Mouse (Mus musculus) heart, embryonic 12.5 days (tissue): Measurements from ENCODE around the gene Cep295. TPM values are rescaled to one million over a fixed set of nuclear protein-coding genes. Genes with fewer than 3 reads are reported as not detected.

Experiments used
- ATAC-seq: fragments of 200-750 bp; cut with Nextera tagmentation; 2 replicates; pipeline ENCODE4 v1.8.0; 2017; ENCODE audit warnings: moderate TSS enrichment, moderate library complexity; ENCODE audit not compliant: insufficient number of reproducible peaks, low FRiP score
- H3K27ac ChIP-seq: fragments of 300-500 bp; sonication (generic); 2 replicates; pipeline ENCODE4 v1.5.1; 2016; ENCODE audit warnings: mild to moderate bottlenecking, moderate library complexity; ENCODE audit not compliant: poor library complexity, severe bottlenecking
- H3K27me3 ChIP-seq: fragments of 300-500 bp; sonication (generic); replicated peaks from 2 replicates; pipeline ENCODE4 v1.6.1; 2016; ENCODE audit warnings: mild to moderate bottlenecking, moderate library complexity
- H3K36me3 ChIP-seq: fragments of 300-500 bp; sonication (generic); 2 replicates; pipeline ENCODE4 v1.6.1; 2016; ENCODE audit warnings: mild to moderate bottlenecking, moderate library complexity
- H3K4me1 ChIP-seq: fragments of 300-500 bp; sonication (generic); replicated peaks from 2 replicates; pipeline ENCODE4 v1.6.1; 2016; ENCODE audit warnings: mild to moderate bottlenecking
- H3K4me2 ChIP-seq: fragments of 300-500 bp; sonication (generic); 2 replicates; pipeline ENCODE4 v1.6.1; 2016; ENCODE audit warnings: mild to moderate bottlenecking, moderate library complexity
- H3K4me3 ChIP-seq: fragments of 300-500 bp; sonication (generic); 2 replicates; pipeline ENCODE4 v1.5.1; 2016; ENCODE audit warnings: mild to moderate bottlenecking
- H3K9ac ChIP-seq: fragments of 300-500 bp; sonication (generic); 2 replicates; pipeline ENCODE4 v1.6.1; 2016; ENCODE audit warnings: mild to moderate bottlenecking, moderate library complexity
- H3K9me3 ChIP-seq: fragments of 300-500 bp; sonication (generic); replicated peaks from 2 replicates; pipeline ENCODE4 v1.6.1; 2016; ENCODE audit warnings: mild to moderate bottlenecking, moderate library complexity
- WGBS: fragments of 180-500 bp; shearing (Covaris S2); methylation state at CpG from one replicate; pipeline ENCODE4 v1.1.7; 2016; 5-methylcytosine and 5-hydroxymethylcytosine counted together
- microRNA-seq: library from miRNA; unstranded; fragments of <30 nt; microRNA quantifications from one replicate; pipeline ENCODE4, GENCODE M21; 2017
- polyA plus RNA-seq: library from polyadenylated mRNA; unstranded; fragments of >200 nt; fragmentation: Nextera tagmentation; extraction: Ambion mirVana; gene quantifications from 2 replicates; pipeline ENCODE4 v1.2.1, GENCODE M21; 2016

Cep295 gene
- polyA plus RNA-seq, 1 experiment from 2014 or later, result 14.8 TPM

- no peak overlapping the region for H3K4me2 ChIP-seq
- no peaks in the 10 kb centered on the region for H3K9me3 ChIP-seq
- peaks cover 4% of the 10 kb centered on the region for H3K36me3 ChIP-seq
- H3K4me3 ChIP-seq, result no peak overlapping the region
- ATAC-seq, result no peak
- peaks cover 6% of the 10 kb centered on the region for H3K4me1 ChIP-seq
- 62% methylated on average over 3 of the region's 3 CpGs for WGBS
- no peak overlapping the region for H3K27ac ChIP-seq
- H3K9ac ChIP-seq, result no peak overlapping the region
- no peaks in the 10 kb centered on the region for H3K27me3 ChIP-seq
Measured at GRCm38 (mm10) chr9:15285443-15285842, 72.1 kb downstream of the Cep295 start.

- Histone ChIP-seq H3K27me3 (no peaks in the 10 kb centered on the region), H3K4me1 (peaks cover 21% of the 10 kb centered on the region), H3K4me2 (peak overlapping the region; percentile 74), H3K9ac (peak overlapping the region; percentile 60), H3K36me3 (peaks cover 11% of the 10 kb centered on the region), H3K4me3 (peak overlapping the region; percentile 99), H3K9me3 (no peaks in the 10 kb centered on the region), H3K27ac (no peak overlapping the region)
- 48% methylated on average over 5 of the region's 5 CpGs for WGBS
- no peak for ATAC-seq
Measured at GRCm38 (mm10) chr9:15280491-15280879, 77.1 kb downstream of the Cep295 start.

- peak within 1 kb of the TSS; percentile 99 for H3K4me3 ChIP-seq
- no peaks in the 10 kb centered on the region for H3K27me3 ChIP-seq
- peak within 1 kb of the TSS; percentile 98 for H3K9ac ChIP-seq
- 1% methylated on average over 57 of the region's 57 CpGs for WGBS
- H3K9me3 ChIP-seq, result no peaks in the 10 kb centered on the region
- ATAC-seq, result peak; percentile 96
- H3K4me1 ChIP-seq, result peaks cover 21% of the 10 kb centered on the region
- peak within 1 kb of the TSS; percentile 79 for H3K27ac ChIP-seq
- H3K4me2 ChIP-seq, result peak within 1 kb of the TSS; percentile 74
- H3K36me3 ChIP-seq, result peaks cover 17% of the 10 kb centered on the region
Measured at GRCm38 (mm10) chr9:15279649-15280490, 77.7 kb downstream of the Cep295 start, which contains the start of gene Med17. TSS of gene Med17 (minus strand) at chr9:15279931.

- peak overlapping the region; percentile 98 for H3K9ac ChIP-seq
- no peaks in the 10 kb centered on the region for H3K9me3 ChIP-seq
- no peak; the same call in 1 of the 2 replicates for ATAC-seq
- H3K27me3 ChIP-seq, result no peaks in the 10 kb centered on the region
- H3K27ac ChIP-seq, result peak overlapping the region; percentile 79
- H3K4me3 ChIP-seq, result peak overlapping the region; percentile 99
- H3K4me2 ChIP-seq, result peak overlapping the region; percentile 74
- 9% methylated on average over 19 of the region's 19 CpGs for WGBS
- H3K36me3 ChIP-seq, result peaks cover 22% of the 10 kb centered on the region
- peaks cover 21% of the 10 kb centered on the region for H3K4me1 ChIP-seq
Measured at GRCm38 (mm10) chr9:15279139-15279648, 78.4 kb downstream of the Cep295 start.

GRCm38 (mm10) chr9:15278343-15278742, 79.2 kb downstream of the Cep295 start:
- H3K27me3 ChIP-seq, result no peaks in the 10 kb centered on the region
- H3K4me1 ChIP-seq, result peaks cover 21% of the 10 kb centered on the region
- 90% methylated on average over 3 of the region's 3 CpGs for WGBS

GRCm38 (mm10) chr9:15276855-15277254, 80.7 kb downstream of the Cep295 start:
- H3K4me2 ChIP-seq, result no peak overlapping the region
- no peaks in the 10 kb centered on the region for H3K27me3 ChIP-seq
- peaks cover 45% of the 10 kb centered on the region for H3K36me3 ChIP-seq
- no peaks in the 10 kb centered on the region for H3K9me3 ChIP-seq
- no peak overlapping the region for H3K27ac ChIP-seq
- H3K4me1 ChIP-seq, result peaks cover 21% of the 10 kb centered on the region
- no peak overlapping the region for H3K9ac ChIP-seq
- H3K4me3 ChIP-seq, result no peak overlapping the region
- WGBS, result 93% methylated on average over 4 of the region's 4 CpGs
- no peak for ATAC-seq

More at GRCm38 (mm10) chr9:15278343-15278742, 79.2 kb downstream of the Cep295 start:
- H3K4me3 ChIP-seq, result no peak overlapping the region
- no peak for ATAC-seq
- no peak overlapping the region for H3K9ac ChIP-seq
- H3K27ac ChIP-seq, result no peak overlapping the region
- no peak overlapping the region for H3K4me2 ChIP-seq
- no peaks in the 10 kb centered on the region for H3K9me3 ChIP-seq
- peaks cover 31% of the 10 kb centered on the region for H3K36me3 ChIP-seq

GRCm38 (mm10) chr9:15273981-15274380, 83.6 kb downstream of the Cep295 start:
- H3K27me3 ChIP-seq, result no peaks in the 10 kb centered on the region
- no peak overlapping the region for H3K4me3 ChIP-seq
- peaks cover 72% of the 10 kb centered on the region for H3K36me3 ChIP-seq
- H3K4me1 ChIP-seq, result peaks cover 12% of the 10 kb centered on the region
- no peak for ATAC-seq
- H3K27ac ChIP-seq, result no peak overlapping the region
- no peak overlapping the region for H3K4me2 ChIP-seq
- no peaks in the 10 kb centered on the region for H3K9me3 ChIP-seq
- H3K9ac ChIP-seq, result no peak overlapping the region
- 94% methylated on average over 2 of the region's 2 CpGs for WGBS

Small RNAs within 50 kb of the gene (microRNA-seq; reads per million reads assigned to microRNA genes)
- not detected for gene Gm49349
- gene mmu-mir-7650, result not detected

Other genes with a start within 250 kb of the Cep295 start
- not detected in 2 replicates for gene Hephl1, start 245.7 kb downstream of the Cep295 start, polyA plus RNA-seq
- 3.0 and 3.9 TPM in 2 replicates for gene Vstm5, start 118.7 kb downstream of the Cep295 start, polyA plus RNA-seq
- gene Med17, start 77.9 kb downstream of the Cep295 start, polyA plus RNA-seq, result 20.6 and 23.6 TPM in 2 replicates
- gene Taf1d, start 51.6 kb downstream of the Cep295 start, polyA plus RNA-seq, result 44.8 and 48.2 TPM in 2 replicates
- gene 4931406C07Rik, start 51.3 kb downstream of the Cep295 start, polyA plus RNA-seq, result 6.2 and 6.3 TPM in 2 replicates
- gene Smco4, start 135.6 kb upstream of the Cep295 start, polyA plus RNA-seq, result 0.91 and 1.9 TPM in 2 replicates